Mouse (Mus musculus) forebrain, embryonic 14.5 days (tissue): ENCODE measurements around the gene Napa. TPM values are rescaled to one million over a fixed set of nuclear protein-coding genes. Genes with fewer than 3 reads are reported as not detected.
A peak's percentile ranks its signal among the peaks of the same experiment; 100 is the strongest.

ENCODE experiments used
- ATAC-seq: fragments of 200-750 bp; cut with Nextera tagmentation; 2 replicates; pipeline ENCODE4 v1.8.0; 2017; ENCODE audit warnings: mild to moderate bottlenecking, moderate library complexity
- DNase-seq: peaks from one replicate; pipeline ENCODE4 v3.0.0-alpha.2; 2015; ENCODE audit warnings: low spot score
- H3K27ac ChIP-seq: fragments of 300-500 bp; sonication (generic); 2 replicates; pipeline ENCODE4 v1.5.1; 2014; ENCODE audit warnings: low read depth, mild to moderate bottlenecking, control low read depth, low read length, moderate library complexity
- H3K27me3 ChIP-seq: fragments of 300-500 bp; sonication (generic); replicated peaks from 2 replicates; pipeline ENCODE4 v1.6.1; 2014; ENCODE audit warnings: low read length, control low read depth, mixed read lengths; ENCODE audit not compliant: control insufficient read depth, insufficient read depth
- H3K36me3 ChIP-seq: fragments of 300-500 bp; sonication (generic); 2 replicates; pipeline ENCODE4 v1.6.1; 2014; ENCODE audit warnings: low read length, control low read depth; ENCODE audit not compliant: control insufficient read depth, insufficient read depth
- H3K4me1 ChIP-seq: fragments of 300-500 bp; sonication (generic); 2 replicates; pipeline ENCODE4 v1.6.1; 2014; ENCODE audit warnings: antibody characterized with exemption, low read length, control low read depth; ENCODE audit not compliant: control insufficient read depth, insufficient read depth
- H3K4me2 ChIP-seq: fragments of 300-500 bp; sonication (generic); 2 replicates; pipeline ENCODE4 v1.6.1; 2014; ENCODE audit warnings: mild to moderate bottlenecking, control low read depth, low read length
- H3K4me3 ChIP-seq: fragments of 300-500 bp; sonication (generic); 2 replicates; pipeline ENCODE4 v1.5.1; 2014; ENCODE audit warnings: low read depth, low read length, control low read depth
- H3K9ac ChIP-seq: fragments of 300-500 bp; sonication (generic); 2 replicates; pipeline ENCODE4 v1.6.1; 2014; ENCODE audit warnings: mild to moderate bottlenecking, low read length, control low read depth, moderate library complexity
- H3K9me3 ChIP-seq: fragments of 300-500 bp; sonication (generic); replicated peaks from 2 replicates; pipeline ENCODE4 v1.6.1; 2016; ENCODE audit warnings: low read length, control low read depth, mixed read lengths; ENCODE audit not compliant: control insufficient read depth
- WGBS: fragments of 180-500 bp; shearing (Covaris S2); extraction: QIAGEN DNeasy Blood & Tissue Kit; methylation state at CpG from one replicate; pipeline ENCODE4 v1.1.7; 2014; 5-methylcytosine and 5-hydroxymethylcytosine counted together
- polyA plus RNA-seq: library from polyadenylated mRNA; unstranded; fragments of >200 nt; fragmentation: Nextera tagmentation; extraction: Ambion mirVana; gene quantifications from 2 replicates; pipeline ENCODE4 v1.2.1, GENCODE M21; 2014

Gene Napa
- polyA plus RNA-seq, 1 experiment from 2014 or later, result 156 TPM

GRCm38 (mm10) chr7:16080581-16080980 is 17.7 kb upstream of the Napa start:
- Histone ChIP-seq H3K9me3 (no peaks in the 10 kb centered on the region), H3K27ac (no peak overlapping the region), H3K27me3 (no peaks in the 10 kb centered on the region), H3K36me3 (no peaks in the 10 kb centered on the region), H3K4me1 (no peaks in the 10 kb centered on the region), H3K4me2 (no peak overlapping the region), H3K9ac (no peak overlapping the region), H3K4me3 (no peak overlapping the region)
- 70% methylated on average over 4 of the region's 4 CpGs for WGBS
- ATAC-seq (no peak), DNase-seq (no peak)

GRCm38 (mm10) chr7:16083361-16083760 is 14.9 kb upstream of the Napa start:
- 55% methylated on average over 4 of the region's 4 CpGs for WGBS
- DNase-seq, result no peak
- Histone ChIP-seq H3K4me3 (no peak overlapping the region), H3K36me3 (no peaks in the 10 kb centered on the region), H3K4me2 (no peak overlapping the region), H3K9me3 (no peaks in the 10 kb centered on the region), H3K9ac (no peak overlapping the region), H3K27ac (no peak overlapping the region), H3K27me3 (no peaks in the 10 kb centered on the region), H3K4me1 (no peaks in the 10 kb centered on the region)
- ATAC-seq, result no peak

GRCm38 (mm10) chr7:16087587-16087986 is 10.7 kb upstream of the Napa start:
- DNase-seq (no peak), ATAC-seq (no peak)
- no peak overlapping the region for H3K4me2 ChIP-seq
- H3K9ac ChIP-seq, result no peak overlapping the region
- H3K4me1 ChIP-seq, result no peaks in the 10 kb centered on the region
- no peak overlapping the region for H3K4me3 ChIP-seq
- H3K36me3 ChIP-seq, result no peaks in the 10 kb centered on the region
- WGBS, result 70% methylated on average over 2 of the region's 2 CpGs
- H3K9me3 ChIP-seq, result no peaks in the 10 kb centered on the region
- H3K27me3 ChIP-seq, result no peaks in the 10 kb centered on the region
- H3K27ac ChIP-seq, result no peak overlapping the region

- Histone ChIP-seq H3K9me3 (no peaks in the 10 kb centered on the region), H3K27ac (no peak overlapping the region), H3K4me1 (peaks cover 7% of the 10 kb centered on the region), H3K27me3 (no peaks in the 10 kb centered on the region), H3K4me2 (no peak overlapping the region), H3K9ac (no peak overlapping the region), H3K36me3 (no peaks in the 10 kb centered on the region), H3K4me3 (no peak overlapping the region)
- ATAC-seq (no peak), DNase-seq (no peak)
- 70% methylated on average over 3 of the region's 3 CpGs for WGBS
These were observed 3.7 kb upstream of the Napa start for GRCm38 (mm10) chr7:16094592-16094991.

- Histone ChIP-seq H3K27ac (no peak overlapping the region), H3K27me3 (no peaks in the 10 kb centered on the region), H3K9me3 (no peaks in the 10 kb centered on the region), H3K9ac (no peak overlapping the region), H3K4me3 (peak overlapping the region; percentile 83; the same call in 1 of the 2 replicates), H3K4me1 (peaks cover 8% of the 10 kb centered on the region), H3K36me3 (peaks cover 11% of the 10 kb centered on the region; the same call in 1 of the 2 replicates), H3K4me2 (peak overlapping the region; percentile 76)
- WGBS, result 84% methylated on average over 4 of the region's 4 CpGs
- DNase-seq (no peak), ATAC-seq (no peak)
These were observed 1.6 kb downstream of the Napa start for GRCm38 (mm10) chr7:16099901-16100300.

GRCm38 (mm10) chr7:16101081-16101480 is 2.8 kb downstream of the Napa start:
- Histone ChIP-seq H3K36me3 (peaks cover 14% of the 10 kb centered on the region; the same call in 1 of the 2 replicates), H3K27ac (no peak overlapping the region), H3K4me1 (peaks cover 8% of the 10 kb centered on the region), H3K27me3 (no peaks in the 10 kb centered on the region), H3K4me2 (no peak overlapping the region), H3K4me3 (no peak overlapping the region), H3K9ac (no peak overlapping the region), H3K9me3 (no peaks in the 10 kb centered on the region)
- ATAC-seq (no peak), DNase-seq (no peak)
- 82% methylated on average over 7 of the region's 7 CpGs for WGBS

- Histone ChIP-seq H3K9me3 (no peaks in the 10 kb centered on the region), H3K4me1 (peaks cover 8% of the 10 kb centered on the region), H3K27ac (no peak overlapping the region), H3K27me3 (no peaks in the 10 kb centered on the region), H3K4me3 (no peak overlapping the region), H3K36me3 (peaks cover 14% of the 10 kb centered on the region; the same call in 1 of the 2 replicates), H3K9ac (no peak overlapping the region), H3K4me2 (no peak overlapping the region)
- no peak for ATAC-seq
- 83% methylated on average over 15 of the region's 15 CpGs for WGBS
- no peak for DNase-seq
These were observed 3.6 kb downstream of the Napa start for GRCm38 (mm10) chr7:16101726-16102475.

GRCm38 (mm10) chr7:16102686-16103226 is 4.5 kb downstream of the Napa start:
- Histone ChIP-seq H3K27ac (no peak overlapping the region), H3K4me2 (no peak overlapping the region), H3K9me3 (no peaks in the 10 kb centered on the region), H3K27me3 (no peaks in the 10 kb centered on the region), H3K4me3 (no peak overlapping the region), H3K4me1 (peaks cover 8% of the 10 kb centered on the region), H3K9ac (no peak overlapping the region), H3K36me3 (peaks cover 22% of the 10 kb centered on the region)
- ATAC-seq, result no peak
- WGBS, result 87% methylated on average over 5 of the region's 5 CpGs
- no peak for DNase-seq

- ATAC-seq (peak; percentile 49; the same call in 1 of the 2 replicates), DNase-seq (peak; percentile 49)
- H3K27ac ChIP-seq, result peak overlapping the region; percentile 14; the same call in 1 of the 2 replicates
- H3K9ac ChIP-seq, result no peak overlapping the region
- H3K27me3 ChIP-seq, result no peaks in the 10 kb centered on the region
- H3K4me2 ChIP-seq, result no peak overlapping the region
- 70% methylated on average over 6 of the region's 6 CpGs for WGBS
- no peaks in the 10 kb centered on the region for H3K9me3 ChIP-seq
- H3K36me3 ChIP-seq, result peaks cover 32% of the 10 kb centered on the region
- no peak overlapping the region for H3K4me3 ChIP-seq
- peaks cover 8% of the 10 kb centered on the region for H3K4me1 ChIP-seq
These were observed 5.5 kb downstream of the Napa start for GRCm38 (mm10) chr7:16103760-16104159.
